Mouse (Mus musculus) kidney, adult 2 months (tissue): ENCODE data around the gene Kbtbd12. TPM values are rescaled to one million over a fixed set of nuclear protein-coding genes. Genes with fewer than 3 reads are reported as not detected.

Source experiments
- DNase-seq: peaks from one replicate; pipeline ENCODE4 v3.0.0; 2021
- H3K27ac ChIP-seq: fragments of 200-500 bp; 2 replicates; pipeline ENCODE4 v1.5.1; 2012; ENCODE audit warnings: low read depth, low read length, control low read depth, inconsistent platforms; ENCODE audit not compliant: insufficient read depth
- H3K27me3 ChIP-seq: fragments of 200-500 bp; replicated peaks from 2 replicates; pipeline ENCODE4 v1.6.1; 2012; ENCODE audit warnings: mild to moderate bottlenecking, moderate library complexity, low read length, inconsistent platforms; ENCODE audit not compliant: control insufficient read depth, insufficient read depth
- H3K36me3 ChIP-seq: fragments of 200-500 bp; 2 replicates; pipeline ENCODE4 v1.6.1; 2012; ENCODE audit warnings: mild to moderate bottlenecking, moderate library complexity, low read length, inconsistent platforms; ENCODE audit not compliant: control insufficient read depth, insufficient read depth
- H3K4me1 ChIP-seq: fragments of 200-500 bp; 2 replicates; pipeline ENCODE4 v1.6.1; 2011; ENCODE audit warnings: low read length; ENCODE audit not compliant: control insufficient read depth, insufficient read depth
- H3K4me3 ChIP-seq: fragments of 200-500 bp; 2 replicates; pipeline ENCODE4 v1.5.1; 2011; ENCODE audit warnings: mild to moderate bottlenecking, low read depth, low read length, control low read depth; ENCODE audit not compliant: insufficient read depth
- CTCF ChIP-seq: fragments of 200-500 bp; conservative IDR thresholded peaks from 2 replicates; pipeline ENCODE4 v1.5.1; 2011; ENCODE audit warnings: low read depth, mild to moderate bottlenecking, control low read depth, low read length, moderate library complexity, mixed read lengths; ENCODE audit not compliant: insufficient read depth, insufficient read length
- POLR2A ChIP-seq: fragments of 200-500 bp; IDR thresholded peaks from one replicate; pipeline ENCODE4 v1.6.1; 2011; ENCODE audit warnings: low read depth, low read length, control low read depth
- WGBS: fragments of 180-500 bp; shearing (Covaris S2); methylation state at CpG from one replicate; pipeline ENCODE4 v1.1.7; 2018; 5-methylcytosine and 5-hydroxymethylcytosine counted together
- polyA plus RNA-seq: library from polyadenylated mRNA; depleted of rRNA; stranded (reverse); fragments of >200 nt; gene quantifications from 2 replicates; pipeline ENCODE4 v1.2.3, GENCODE M21; 2012; rRNA removed

The Kbtbd12 gene
- polyA plus RNA-seq, 1 experiment: 0.44 TPM

- Histone ChIP-seq H3K4me1 (no peaks in the 10 kb centered on the region), H3K4me3 (no peak overlapping the region), H3K27me3 (no peaks in the 10 kb centered on the region), H3K36me3 (no peaks in the 10 kb centered on the region; the same call in 1 of the 2 replicates), H3K27ac (no peak overlapping the region)
- WGBS: 76% methylated on average over 13 of the region's 13 CpGs
- TF ChIP-seq POLR2A: no peak
- TF ChIP-seq CTCF: no peak
- DNase-seq: no peak
These were observed 135.4 kb downstream of the Kbtbd12 start for GRCm38 (mm10) chr6:88502030-88502970.

DNA sequence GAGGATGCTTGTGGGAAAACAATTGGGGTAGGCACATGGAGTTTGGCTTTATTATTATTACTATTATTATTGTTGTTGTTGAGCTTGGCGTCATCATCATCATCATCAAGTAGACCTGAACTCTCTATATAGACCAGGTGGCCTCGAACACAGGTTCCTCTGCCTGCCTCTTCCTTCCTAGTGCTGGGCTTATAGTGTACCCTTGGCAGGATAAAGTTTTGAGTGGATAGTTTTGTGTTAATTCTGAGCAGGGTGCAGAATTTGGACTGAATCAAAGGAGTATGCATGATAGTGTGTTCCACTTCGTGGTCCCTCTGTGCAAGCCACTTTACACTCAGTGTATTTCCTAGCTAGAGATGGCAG is 137.4 kb downstream of the Kbtbd12 start:
- H3K4me1 ChIP-seq: no peaks in the 10 kb centered on the region
- WGBS: 12% methylated on average over 3 of the region's 3 CpGs
- no peaks in the 10 kb centered on the region; the same call in 1 of the 2 replicates for H3K36me3 ChIP-seq
- no peak overlapping the region for H3K27ac ChIP-seq
- H3K27me3 ChIP-seq: no peaks in the 10 kb centered on the region
- no peak for DNase-seq
- peak overlapping the region; percentile 49; the same call in 1 of the 2 replicates for H3K4me3 ChIP-seq
- no peak for TF ChIP-seq CTCF
- no peak for TF ChIP-seq POLR2A

DNA sequence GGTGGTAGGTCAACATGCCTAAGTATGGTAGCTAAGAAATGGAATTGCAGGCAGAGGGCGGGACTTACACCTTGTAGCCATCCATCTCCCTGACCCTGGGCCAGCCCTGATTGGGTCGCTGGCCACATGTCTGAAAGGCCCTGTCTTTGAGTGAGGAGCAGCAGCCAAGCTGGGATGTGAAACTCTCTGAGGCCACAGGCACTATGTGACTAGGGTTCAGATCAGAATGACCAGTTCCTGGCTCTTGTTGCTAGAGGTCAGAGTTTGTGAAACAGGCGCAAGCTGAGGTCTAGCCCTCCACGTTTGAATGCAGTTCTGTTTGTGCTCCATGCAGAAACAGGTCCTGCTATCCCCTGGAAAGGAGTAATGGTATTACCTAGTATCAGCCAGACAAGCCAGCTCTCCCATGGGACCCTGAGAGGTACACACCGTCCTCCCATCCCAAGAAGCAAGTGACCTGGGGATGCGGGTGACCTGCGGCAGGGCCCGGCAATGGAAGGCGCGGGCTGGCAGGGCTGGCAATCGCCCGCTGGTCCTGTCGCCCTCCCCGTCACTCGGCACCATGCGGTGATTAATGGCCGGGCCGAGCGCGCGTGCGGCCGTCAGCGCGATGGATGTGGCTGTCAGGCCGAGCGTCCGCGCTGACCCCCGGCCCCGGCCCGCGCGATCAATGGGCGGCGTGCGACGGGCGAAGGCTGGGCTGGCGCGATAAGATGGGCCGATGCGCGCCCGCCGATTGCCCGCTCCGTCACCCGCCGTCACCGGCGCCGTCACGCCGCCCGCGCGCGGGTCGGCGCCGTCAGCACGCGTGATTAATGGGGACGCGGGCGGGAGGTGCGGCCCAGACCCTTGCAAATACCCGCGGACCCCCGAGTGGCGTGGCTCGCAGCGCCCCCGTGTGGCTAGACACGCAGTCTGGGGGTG is 138.0 kb downstream of the Kbtbd12 start:
- H3K36me3 ChIP-seq: no peaks in the 10 kb centered on the region; the same call in 1 of the 2 replicates
- 6% methylated on average over 75 of the region's 76 CpGs for WGBS
- H3K27me3 ChIP-seq: no peaks in the 10 kb centered on the region
- TF ChIP-seq POLR2A (no peak), CTCF (peak; percentile 57)
- peak overlapping the region; percentile 49; the same call in 1 of the 2 replicates for H3K4me3 ChIP-seq
- H3K27ac ChIP-seq: no peak overlapping the region
- peak; percentile 36 for DNase-seq
- no peaks in the 10 kb centered on the region for H3K4me1 ChIP-seq

Other genes starting within 250 kb of the Kbtbd12 start
- gene Eefsec, start 191.4 kb downstream of the Kbtbd12 start, polyA plus RNA-seq: 32.5 and 38.7 TPM in 2 replicates
- gene Ruvbl1, start 172.5 kb downstream of the Kbtbd12 start, polyA plus RNA-seq: 21.4 and 22.9 TPM in 2 replicates
- gene Sec61a1, start 119.0 kb downstream of the Kbtbd12 start, polyA plus RNA-seq: 146 and 187 TPM in 2 replicates
- gene Mgll, start 86.5 kb upstream of the Kbtbd12 start, polyA plus RNA-seq: 152 and 159 TPM in 2 replicates
- gene Abtb1, start 204.0 kb upstream of the Kbtbd12 start, polyA plus RNA-seq: 52.8 and 67.8 TPM in 2 replicates
- gene Podxl2, start 237.1 kb upstream of the Kbtbd12 start, polyA plus RNA-seq: 12.5 and 15.7 TPM in 2 replicates